Mouse (Mus musculus): ENCODE results near the gene Rprml. TPM values are rescaled to one million over a fixed set of nuclear protein-coding genes. Genes with fewer than 3 reads are reported as not detected.

The Rprml gene
- not detected in 4 replicates for total RNA-seq (2023; ENCODE audit: inconsistent age)

GRCm38 (mm10) chr11:103649301-103649982 lies at the start of gene Rprml:
Gene Rprml (plus strand): TSS chr11:103649570.

GRCm38 (mm10) chr11:103621040-103621439 lies 28.3 kb upstream of the Rprml start, which contains the start of gene Gm884:
Gene Gm884 (minus strand): TSS chr11:103621140.

GRCm38 (mm10) chr11:103638790-103639189 lies 10.6 kb upstream of the Rprml start, which contains the start of gene Lyzl6:
Gene Lyzl6 (minus strand): TSS chr11:103638890.

GRCm38 (mm10) chr11:103697565-103698176 lies 48.3 kb downstream of the Rprml start, which contains the start of gene Gosr2:
Gene Gosr2 (minus strand): TSS chr11:103697898.

Other genes with a start within 250 kb of the Rprml start
- 75.9 to 86.8 TPM (median 84.0 TPM) in 4 replicates for gene Plekhm1, start 236.9 kb upstream of the Rprml start, total RNA-seq (2023; ENCODE audit: inconsistent age)
- gene Lrrc37a, start 145.0 kb upstream of the Rprml start, total RNA-seq (2023; ENCODE audit: inconsistent age), result not detected in 4 replicates
- gene Gm884, start 28.4 kb upstream of the Rprml start, total RNA-seq (2023; ENCODE audit: inconsistent age), result not detected in 4 replicates
- gene Lyzl6, start 10.7 kb upstream of the Rprml start, total RNA-seq (2023; ENCODE audit: inconsistent age), result not detected in 4 replicates
- 63.5 to 68.6 TPM (median 68.2 TPM) in 4 replicates for gene Gosr2, start 48.3 kb downstream of the Rprml start, total RNA-seq (2023; ENCODE audit: inconsistent age)
- not detected in 4 replicates for gene Wnt9b, start 100.3 kb downstream of the Rprml start, total RNA-seq (2023; ENCODE audit: inconsistent age)
- gene Wnt3, start 124.6 kb downstream of the Rprml start, total RNA-seq (2023; ENCODE audit: inconsistent age), result not detected in 4 replicates

Data from B cell, adult (primary cell).